Mouse (Mus musculus) liver, postnatal 0 days (tissue): Measurements from ENCODE around the gene Ccno. TPM values are rescaled to one million over a fixed set of nuclear protein-coding genes. Genes with fewer than 3 reads are reported as not detected.
A peak's percentile ranks its signal among the peaks of the same experiment; 100 is the strongest.

Source experiments
- ATAC-seq: fragments of 200-750 bp; cut with Nextera tagmentation; 2 replicates; pipeline ENCODE4 v1.8.0; 2017; ENCODE audit warnings: mild to moderate bottlenecking, moderate library complexity
- DNase-seq: peaks from one replicate; pipeline ENCODE4 v3.0.0-alpha.2; 2016
- H3K27ac ChIP-seq: fragments of 300-500 bp; sonication (generic); 2 replicates; pipeline ENCODE4 v1.5.1; 2014; ENCODE audit warnings: antibody characterized with exemption, moderate library complexity, mild to moderate bottlenecking, low read depth
- H3K27me3 ChIP-seq: fragments of 300-500 bp; sonication (generic); 2 replicates; pipeline ENCODE4 v1.6.1; 2014; ENCODE audit warnings: low read length, control low read depth, mixed read lengths; ENCODE audit not compliant: insufficient read depth
- H3K36me3 ChIP-seq: fragments of 300-500 bp; sonication (generic); replicated peaks from 2 replicates; pipeline ENCODE4 v1.6.1; 2014; ENCODE audit warnings: mild to moderate bottlenecking, control low read depth, low read length, moderate library complexity, mixed read lengths; ENCODE audit not compliant: insufficient read depth
- H3K4me1 ChIP-seq: fragments of 300-500 bp; sonication (generic); 2 replicates; pipeline ENCODE4 v1.6.1; 2014; ENCODE audit warnings: antibody characterized with exemption, mild to moderate bottlenecking, control low read depth; ENCODE audit not compliant: insufficient read depth
- H3K4me2 ChIP-seq: fragments of 300-500 bp; sonication (generic); 2 replicates; pipeline ENCODE4 v1.6.1; 2014; ENCODE audit warnings: low read depth, mild to moderate bottlenecking, low read length, moderate library complexity, mixed read lengths
- H3K4me3 ChIP-seq: fragments of 300-500 bp; sonication (generic); 2 replicates; pipeline ENCODE4 v1.5.1; 2014; ENCODE audit warnings: low read depth, low read length
- H3K9ac ChIP-seq: fragments of 300-500 bp; sonication (generic); replicated peaks from 2 replicates; pipeline ENCODE4 v1.6.1; 2014; ENCODE audit warnings: mild to moderate bottlenecking, moderate library complexity
- H3K9me3 ChIP-seq: fragments of 300-500 bp; sonication (generic); 2 replicates; pipeline ENCODE4 v1.6.1; 2016; ENCODE audit warnings: mild to moderate bottlenecking, control low read depth, low read length, mixed read lengths
- CTCF ChIP-seq: sonication (generic); IDR thresholded peaks from 2 replicates; pipeline ENCODE4 v1.5.1; 2016; ENCODE audit warnings: antibody characterized with exemption, low read depth
- EP300 ChIP-seq: IDR thresholded peaks from 2 replicates; pipeline ENCODE4 v1.6.1; 2016; ENCODE audit warnings: antibody characterized with exemption, low read depth, mild to moderate bottlenecking
- WGBS: fragments of 180-500 bp; shearing (Covaris S2); extraction: QIAGEN DNeasy Blood & Tissue Kit; methylation state at CpG from one replicate; pipeline ENCODE4 v1.1.7; 2014; ENCODE audit not compliant: insufficient replicate concordance; 5-methylcytosine and 5-hydroxymethylcytosine counted together
- microRNA counts: library from miRNA; unstranded; fragments of <30 nt; microRNA quantifications from one replicate; lab custom pipeline; 2015
- microRNA-seq: library from miRNA; unstranded; fragments of <30 nt; microRNA quantifications from one replicate; pipeline ENCODE4, GENCODE M21; 2016
- polyA plus RNA-seq: library from polyadenylated mRNA; unstranded; fragments of >200 nt; fragmentation: Nextera tagmentation; extraction: Ambion mirVana; gene quantifications from 2 replicates; pipeline ENCODE4 v1.2.1, GENCODE M21; 2015

The Ccno gene
- polyA plus RNA-seq, 1 experiment from 2014 or later: 0.58 TPM

GRCm38 (mm10) chr13:113034271-113034886 is 46.8 kb downstream of the Ccno start:
- Histone ChIP-seq H3K27me3 (peaks cover 64% of the 10 kb centered on the region), H3K9ac (no peak overlapping the region), H3K4me1 (peaks cover 12% of the 10 kb centered on the region; the same call in 1 of the 2 replicates), H3K27ac (no peak overlapping the region), H3K4me3 (peak overlapping the region; percentile 51), H3K36me3 (no peaks in the 10 kb centered on the region), H3K9me3 (no peaks in the 10 kb centered on the region), H3K4me2 (peak overlapping the region; percentile 90)
- ATAC-seq: no peak
- no peak for TF ChIP-seq CTCF
- TF ChIP-seq EP300: no peak
- WGBS: 3% methylated on average over 11 of the region's 11 CpGs
- DNase-seq: no peak

- WGBS: 2% methylated on average over 42 of the region's 46 CpGs
- Histone ChIP-seq H3K4me3 (peak within 1 kb of the TSS; percentile 51), H3K9me3 (no peaks in the 10 kb centered on the region), H3K36me3 (no peaks in the 10 kb centered on the region), H3K4me1 (peaks cover 12% of the 10 kb centered on the region; the same call in 1 of the 2 replicates), H3K9ac (0 out of 2 replicates have a peak within 1 kb of the TSS, but pooled peaks have one; percentile 30), H3K27me3 (peaks cover 59% of the 10 kb centered on the region), H3K27ac (no peak within 1 kb of the TSS), H3K4me2 (peak within 1 kb of the TSS; percentile 90)
- DNase-seq (peak; percentile 47), ATAC-seq (peak; percentile 64)
- TF ChIP-seq EP300: no peak
- TF ChIP-seq CTCF: no peak
Observed at GRCm38 (mm10) chr13:113034950-113035421, 47.4 kb downstream of the Ccno start, which contains the start of gene Cdc20b. TSS of gene Cdc20b (plus strand) at chr13:113035111.

GRCm38 (mm10) chr13:113035852-113036251 is 48.2 kb downstream of the Ccno start:
- Histone ChIP-seq H3K9ac (no peak overlapping the region), H3K27me3 (peaks cover 54% of the 10 kb centered on the region), H3K4me3 (no peak overlapping the region), H3K36me3 (no peaks in the 10 kb centered on the region), H3K27ac (no peak overlapping the region), H3K4me2 (peak overlapping the region; percentile 90; the same call in 1 of the 2 replicates), H3K4me1 (peaks cover 12% of the 10 kb centered on the region; the same call in 1 of the 2 replicates), H3K9me3 (no peaks in the 10 kb centered on the region)
- ATAC-seq (peak; percentile 80), DNase-seq (peak; percentile 59)
- under 1% methylated on average over 4 of the region's 4 CpGs for WGBS
- TF ChIP-seq CTCF (peak; percentile 91), EP300 (no peak)

MicroRNA genes within 50 kb of the gene (microRNA counts, 519-probe panel; counts per million panel counts)
- microRNA mmu-miR-449a (lab: Ali Mortazavi, UCI) (not detected), microRNA mmu-miR-449b (lab: Ali Mortazavi, UCI) (not detected), microRNA mmu-miR-449c (lab: Ali Mortazavi, UCI) (not detected)

Small RNA genes lying within 50 kb of the gene (microRNA-seq; reads per million reads assigned to microRNA genes)
- gene Mir449a (67.3 reads per million, percentile 39 among the genes with 10 or more reads in this experiment), gene Mir449b (not detected), gene Mir449c (not detected)

Other genes starting within 250 kb of the Ccno start
- gene Plpp1, start 187.0 kb upstream of the Ccno start, polyA plus RNA-seq: 44.6 and 55.4 TPM in 2 replicates
- gene Mtrex, start 60.4 kb upstream of the Ccno start, polyA plus RNA-seq: 13.5 and 13.8 TPM in 2 replicates
- gene Dhx29, start 60.3 kb upstream of the Ccno start, polyA plus RNA-seq: 5.0 and 5.3 TPM in 2 replicates
- gene Mcidas, start 6.0 kb downstream of the Ccno start, polyA plus RNA-seq: not detected in 2 replicates
- gene Cdc20b, start 47.3 kb downstream of the Ccno start, polyA plus RNA-seq: not detected in 2 replicates
- 5.5 and 5.8 TPM in 2 replicates for gene Gpx8, start 58.6 kb downstream of the Ccno start, polyA plus RNA-seq
- 37.3 and 37.9 TPM in 2 replicates for gene Gzma, start 113.2 kb downstream of the Ccno start, polyA plus RNA-seq
- gene Esm1, start 221.9 kb downstream of the Ccno start, polyA plus RNA-seq: 0.90 and 1.2 TPM in 2 replicates
- not detected in 2 replicates for gene Gzmk, start 238.1 kb downstream of the Ccno start, polyA plus RNA-seq